Mouse (Mus musculus) myocyte (in vitro differentiated cells): ENCODE results near the gene Chtop. TPM values are rescaled to one million over a fixed set of nuclear protein-coding genes. Genes with fewer than 3 reads are reported as not detected.

Source experiments
- H3K27me3 ChIP-seq: one replicate; pipeline ENCODE4 v1.6.1; 2011; ENCODE audit not compliant: control insufficient read depth, insufficient read depth, insufficient read length
- H3K36me3 ChIP-seq: one replicate; pipeline ENCODE4 v1.6.1; 2011; ENCODE audit not compliant: control insufficient read depth, insufficient read depth
- H3K4me2 ChIP-seq: one replicate; pipeline ENCODE4 v1.6.1; 2011; ENCODE audit warnings: low read depth, control low read depth
- H3K4me3 ChIP-seq: one replicate; pipeline ENCODE4 v1.5.1; 2011; ENCODE audit warnings: mild to moderate bottlenecking, control low read depth, moderate library complexity
- H3K79me2 ChIP-seq: one replicate; pipeline ENCODE4 v1.6.1; 2011; ENCODE audit not compliant: control insufficient read depth, insufficient read depth
- H3ac ChIP-seq: one replicate; pipeline ENCODE4 v1.6.1; 2011; ENCODE audit not compliant: control insufficient read depth, insufficient read length
- CEBPB ChIP-seq: IDR thresholded peaks from 2 replicates; pipeline ENCODE4 v1.6.1; 2011; ENCODE audit warnings: mild to moderate bottlenecking, moderate library complexity; ENCODE audit not compliant: poor library complexity, insufficient read depth, severe bottlenecking
- E2F4 ChIP-seq: IDR thresholded peaks from one replicate; pipeline ENCODE4 v1.6.1; 2011; ENCODE audit warnings: mild to moderate bottlenecking, control low read depth, moderate library complexity; ENCODE audit not compliant: insufficient read depth
- MAX ChIP-seq: IDR thresholded peaks from one replicate; pipeline ENCODE4 v1.6.1; 2011; ENCODE audit warnings: low read depth, mild to moderate bottlenecking, control low read depth
- MYOD1 ChIP-seq, 3 experiments: IDR thresholded peaks; one replicate each; pipeline ENCODE4 v1.6.1; 2011; ENCODE audit warnings: control low read depth in 2 of 3, low read depth in 2 of 3, mild to moderate bottlenecking in 2 of 3, moderate library complexity in 1 of 3; ENCODE audit not compliant: insufficient read length in 2 of 3, control insufficient read depth in 1 of 3
- MYOG ChIP-seq, 3 experiments: IDR thresholded peaks; one replicate each; pipeline ENCODE4 v1.6.1; 2011; ENCODE audit warnings: control low read depth in 2 of 3, low read depth in 2 of 3, mild to moderate bottlenecking in 2 of 3; ENCODE audit not compliant: insufficient read length in 2 of 3, control insufficient read depth in 1 of 3, insufficient read depth in 1 of 3
- POLR2A ChIP-seq: IDR thresholded peaks from one replicate; pipeline ENCODE4 v1.6.1; 2011; ENCODE audit warnings: low read depth, mild to moderate bottlenecking, control low read depth, moderate library complexity; ENCODE audit not compliant: insufficient read length
- POLR2AphosphoS2 ChIP-seq: IDR thresholded peaks from one replicate; pipeline ENCODE4 v1.6.1; 2011; ENCODE audit warnings: low read depth, control low read depth; ENCODE audit not compliant: insufficient read length
- REST ChIP-seq: IDR thresholded peaks from one replicate; pipeline ENCODE4 v1.6.1; 2011; ENCODE audit warnings: mild to moderate bottlenecking, control low read depth, moderate library complexity; ENCODE audit not compliant: insufficient read depth, insufficient read length
- SRF ChIP-seq: IDR thresholded peaks from one replicate; pipeline ENCODE4 v1.6.1; 2011; ENCODE audit warnings: low read depth; ENCODE audit not compliant: control insufficient read depth, insufficient read length
- TCF12 ChIP-seq: IDR thresholded peaks from one replicate; pipeline ENCODE4 v1.6.1; 2011; ENCODE audit warnings: mild to moderate bottlenecking, control low read depth; ENCODE audit not compliant: poor library complexity, insufficient read depth, severe bottlenecking
- TCF3 ChIP-seq: IDR thresholded peaks from one replicate; pipeline ENCODE4 v1.6.1; 2011; ENCODE audit warnings: low read depth, control low read depth; ENCODE audit not compliant: insufficient read length
- USF1 ChIP-seq: IDR thresholded peaks from one replicate; pipeline ENCODE4 v1.6.1; 2011; ENCODE audit warnings: low read depth, mild to moderate bottlenecking, control low read depth, moderate library complexity
- polyA plus RNA-seq: library from polyadenylated mRNA; unstranded; fragments of >200 nt; fragmentation: generic; extraction: Trizol; gene quantifications from one replicate; pipeline ENCODE4 v1.2.1, GENCODE M21; 2012; ENCODE audit warnings: missing spikeins

Chtop gene
- polyA plus RNA-seq, 1 experiment, result 108 TPM

DNA sequence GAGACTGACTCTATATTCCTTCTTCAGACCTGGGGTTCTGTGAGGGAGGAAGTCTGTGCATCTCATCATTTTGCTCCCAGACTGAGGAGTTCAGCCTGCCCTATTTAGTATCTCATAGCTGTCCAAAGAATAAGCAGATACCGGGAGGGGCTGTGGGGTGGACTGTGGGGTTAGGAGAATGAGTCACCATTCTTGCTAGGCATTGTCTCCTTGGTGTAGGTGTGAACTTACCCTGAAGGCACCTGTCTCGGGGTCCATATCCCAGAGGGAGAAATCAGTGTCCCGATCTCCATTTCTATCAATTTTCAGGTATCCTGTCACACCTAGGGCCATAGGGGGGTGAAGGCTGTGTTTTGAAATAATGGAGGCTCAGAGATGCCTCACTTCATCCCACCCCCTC, 47.4 kb downstream of the Chtop start:
- Histone ChIP-seq H3K4me2 (no peak overlapping the region), H3K79me2 (no peaks in the 10 kb centered on the region), H3K27me3 (peaks cover 15% of the 10 kb centered on the region), H3ac (no peak overlapping the region), H3K36me3 (no peaks in the 10 kb centered on the region), H3K4me3 (no peak overlapping the region)
- TF ChIP-seq MYOG (IDR thresholded peaks at IDR 0.05; ENCODE audit: control insufficient read depth in 1 of 3, insufficient read depth in 1 of 3, insufficient read length in 2 of 3, low read depth in 2 of 3), result no peak
- TF ChIP-seq TCF3, result no peak
- no peak for TF ChIP-seq E2F4

DNA sequence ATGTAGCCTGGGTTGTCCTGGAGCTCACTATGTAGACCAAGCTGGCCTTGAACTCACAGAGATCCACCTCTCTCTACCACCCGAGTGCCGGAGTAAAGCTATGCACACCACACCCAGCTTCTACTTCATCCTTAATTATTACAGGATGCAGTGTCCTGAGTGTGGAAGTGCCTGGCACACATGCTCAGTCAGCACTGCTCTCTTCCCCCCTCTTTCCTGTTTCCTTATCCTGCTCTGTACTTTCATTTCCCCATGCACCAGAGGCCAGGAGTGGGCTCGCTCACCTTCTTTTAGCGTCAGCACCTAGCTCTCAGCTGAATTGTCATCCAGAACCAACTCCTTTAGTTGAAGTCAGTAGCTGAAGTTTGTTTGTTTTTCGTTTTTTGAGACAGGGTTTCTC, 49.0 kb downstream of the Chtop start:
- H3K36me3 ChIP-seq, result no peaks in the 10 kb centered on the region
- H3ac ChIP-seq, result no peak overlapping the region
- H3K4me3 ChIP-seq, result no peak overlapping the region
- no peaks in the 10 kb centered on the region for H3K79me2 ChIP-seq
- H3K27me3 ChIP-seq, result peaks cover 9% of the 10 kb centered on the region
- no peak overlapping the region for H3K4me2 ChIP-seq
- TF ChIP-seq CEBPB, result no peak
- TF ChIP-seq USF1, result no peak
- TF ChIP-seq TCF12, result no peak
- no peak for TF ChIP-seq TCF3
- no peak for TF ChIP-seq POLR2AphosphoS2
- TF ChIP-seq MYOG (IDR thresholded peaks at IDR 0.05; ENCODE audit: control insufficient read depth in 1 of 3, insufficient read depth in 1 of 3, insufficient read length in 2 of 3, low read depth in 2 of 3), result no peak
- no peak for TF ChIP-seq MYOD1 (IDR thresholded peaks at IDR 0.05; ENCODE audit: control insufficient read depth in 1 of 3, insufficient read length in 2 of 3, low read depth in 2 of 3)
- no peak for TF ChIP-seq E2F4
- no peak for TF ChIP-seq REST
- TF ChIP-seq POLR2A, result no peak

DNA sequence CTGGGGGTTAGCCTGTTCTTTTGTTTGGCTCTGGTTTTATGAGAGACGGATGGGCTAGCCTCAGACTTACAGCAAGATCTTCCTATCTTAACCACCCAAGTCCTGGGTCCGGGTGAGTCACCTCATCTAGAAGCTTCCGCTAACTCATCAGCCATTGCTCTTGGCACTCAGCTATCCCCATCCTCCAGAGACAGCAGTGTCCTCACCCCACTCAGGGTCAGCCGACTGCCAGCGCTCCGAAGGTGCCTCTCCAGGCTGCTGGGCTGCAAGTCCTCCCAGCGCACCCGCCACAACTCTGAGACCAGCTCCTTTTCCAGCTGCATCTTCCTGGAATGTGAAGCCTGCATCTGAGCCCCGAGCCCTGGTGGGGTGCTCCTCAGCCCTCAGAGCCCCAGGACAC, 49.6 kb downstream of the Chtop start:
- Histone ChIP-seq H3K4me3 (no peak overlapping the region), H3K79me2 (no peaks in the 10 kb centered on the region), H3K27me3 (peaks cover 3% of the 10 kb centered on the region), H3K4me2 (no peak overlapping the region), H3ac (no peak overlapping the region), H3K36me3 (no peaks in the 10 kb centered on the region)
- no peak for TF ChIP-seq POLR2A
- TF ChIP-seq MAX, result no peak
- no peak for TF ChIP-seq REST
- no peak for TF ChIP-seq MYOD1 (IDR thresholded peaks at IDR 0.05; ENCODE audit: control insufficient read depth in 1 of 3, insufficient read length in 2 of 3, low read depth in 2 of 3)
- TF ChIP-seq TCF12, result no peak
- TF ChIP-seq SRF, result no peak
- no peak for TF ChIP-seq CEBPB
- TF ChIP-seq MYOG (IDR thresholded peaks at IDR 0.05; ENCODE audit: control insufficient read depth in 1 of 3, insufficient read depth in 1 of 3, insufficient read length in 2 of 3, low read depth in 2 of 3), result no peak
- TF ChIP-seq E2F4, result no peak
- TF ChIP-seq POLR2AphosphoS2, result no peak
- TF ChIP-seq USF1, result no peak
- TF ChIP-seq TCF3, result no peak

DNA sequence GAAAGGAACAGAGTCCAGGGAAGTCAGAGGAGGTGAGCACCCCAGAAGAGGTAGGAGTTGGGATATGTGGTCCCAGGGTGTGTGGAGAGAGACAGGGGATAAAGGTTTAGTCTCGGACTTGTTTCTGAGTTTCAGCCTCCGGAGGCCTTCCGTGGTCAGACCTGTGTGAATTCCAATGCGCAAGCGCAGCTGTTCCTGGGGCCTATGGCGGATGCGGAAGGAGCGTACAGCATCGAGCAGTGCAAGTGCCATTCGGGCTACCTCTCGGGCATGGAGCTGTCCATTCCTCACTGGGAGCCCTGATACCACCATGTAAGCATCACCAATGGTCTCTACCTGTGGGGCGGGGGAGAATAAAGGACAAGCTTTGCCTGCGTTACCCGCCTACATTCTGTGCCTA, 54.4 kb downstream of the Chtop start:
- no peak overlapping the region for H3ac ChIP-seq
- H3K4me3 ChIP-seq, result no peak overlapping the region
- H3K79me2 ChIP-seq, result no peaks in the 10 kb centered on the region
- H3K36me3 ChIP-seq, result no peaks in the 10 kb centered on the region
- no peak overlapping the region for H3K4me2 ChIP-seq
- no peak for TF ChIP-seq TCF12
- TF ChIP-seq POLR2A, result no peak
- no peak for TF ChIP-seq REST
- TF ChIP-seq TCF3, result no peak
- TF ChIP-seq POLR2AphosphoS2, result no peak
- TF ChIP-seq USF1, result no peak
- no peak for TF ChIP-seq MYOG (IDR thresholded peaks at IDR 0.05; ENCODE audit: control insufficient read depth in 1 of 3, insufficient read depth in 1 of 3, insufficient read length in 2 of 3, low read depth in 2 of 3)
- TF ChIP-seq E2F4, result no peak
- TF ChIP-seq MAX, result no peak
- TF ChIP-seq MYOD1 (IDR thresholded peaks at IDR 0.05; ENCODE audit: control insufficient read depth in 1 of 3, insufficient read length in 2 of 3, low read depth in 2 of 3), result no peak
- no peak for TF ChIP-seq CEBPB
- TF ChIP-seq SRF, result no peak
- no peaks in the 10 kb centered on the region for H3K27me3 ChIP-seq

DNA sequence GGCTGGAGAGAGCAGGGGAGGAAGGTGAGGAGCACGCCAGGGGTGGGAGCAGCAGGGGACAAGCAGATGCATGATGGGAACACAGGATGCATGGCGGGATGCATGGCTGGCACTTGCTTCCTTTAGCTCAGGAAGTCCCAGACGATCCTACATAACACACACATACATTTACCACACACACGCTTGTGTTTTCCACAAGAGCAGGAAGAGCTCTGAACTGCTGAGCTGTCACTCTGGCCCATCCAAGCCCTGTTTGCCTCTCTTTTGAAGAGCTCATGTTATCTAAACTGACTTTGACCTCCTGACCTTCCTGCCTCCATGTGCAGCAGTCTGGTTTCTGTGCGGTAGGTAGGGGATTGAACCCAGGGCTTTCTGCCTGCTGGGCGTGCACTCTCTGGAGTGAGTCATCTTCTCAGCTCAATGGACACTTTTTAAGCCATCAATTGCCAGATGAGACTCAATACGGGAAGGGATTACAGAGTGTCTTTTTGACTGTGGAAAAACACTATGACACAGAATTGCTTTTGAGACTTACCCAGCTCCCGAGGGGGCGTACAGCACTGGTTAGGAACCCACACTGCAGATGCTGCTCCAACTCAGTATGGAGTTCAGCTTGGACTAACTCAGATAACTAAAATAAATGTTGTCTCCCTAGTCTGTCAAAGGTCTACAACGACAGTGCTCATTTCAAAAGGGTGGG, 57.8 kb downstream of the Chtop start:
- H3K79me2 ChIP-seq, result no peaks in the 10 kb centered on the region
- H3K4me2 ChIP-seq, result no peak overlapping the region
- no peak overlapping the region for H3K4me3 ChIP-seq
- no peaks in the 10 kb centered on the region for H3K27me3 ChIP-seq
- no peak overlapping the region for H3ac ChIP-seq
- H3K36me3 ChIP-seq, result no peaks in the 10 kb centered on the region
- TF ChIP-seq USF1 (no peak), MYOG (IDR thresholded peaks at IDR 0.05; ENCODE audit: control insufficient read depth in 1 of 3, insufficient read depth in 1 of 3, insufficient read length in 2 of 3, low read depth in 2 of 3) (no peak), TCF12 (no peak), POLR2AphosphoS2 (no peak), POLR2A (no peak), SRF (no peak), REST (no peak), E2F4 (no peak), MYOD1 (IDR thresholded peaks at IDR 0.05; ENCODE audit: control insufficient read depth in 1 of 3, insufficient read length in 2 of 3, low read depth in 2 of 3) (no peak), CEBPB (no peak), TCF3 (no peak), MAX (no peak)
